Mouse (Mus musculus): ENCODE data around the gene Akr1c6. TPM values are rescaled to one million over a fixed set of nuclear protein-coding genes. Genes with fewer than 3 reads are reported as not detected.
"Not testable (repeated sequence)": the region's sequence is repeated elsewhere in the genome, so short reads cannot be mapped to it uniquely, and the experiment has no call there.

Gene Akr1c6
- total RNA-seq (2015; ENCODE audit: low replicate concordance) (not detected in 2 replicates), total RNA-seq (2017; ENCODE audit: low replicate concordance) (not detected in 2 replicates)

DNA sequence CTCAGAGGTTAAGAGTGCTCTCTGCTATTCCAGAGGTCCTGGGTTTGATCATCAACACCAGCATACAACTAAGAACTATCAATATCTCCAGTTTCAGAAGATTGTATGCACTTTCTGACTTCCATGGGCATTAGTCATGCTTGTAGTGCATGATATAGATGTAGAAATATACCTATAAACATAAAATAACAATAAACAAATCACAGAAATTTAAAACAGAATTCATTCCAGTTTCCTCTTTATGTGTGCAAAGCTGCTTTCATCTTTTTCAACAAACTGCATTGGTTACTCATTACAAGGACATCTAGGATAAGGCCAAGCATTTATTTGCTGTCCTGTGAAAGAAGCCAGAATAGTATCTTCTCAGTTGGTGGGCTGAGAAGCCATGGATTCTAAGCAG is at the start of gene Akr1c6:
Gene Akr1c6, plus strand, starts transcription at position 301 of the 400 bp plus-strand sequence.
- no peak for ATAC-seq (replicated peaks; ENCODE audit: low FRiP score, poor library complexity, severe bottlenecking)

DNA sequence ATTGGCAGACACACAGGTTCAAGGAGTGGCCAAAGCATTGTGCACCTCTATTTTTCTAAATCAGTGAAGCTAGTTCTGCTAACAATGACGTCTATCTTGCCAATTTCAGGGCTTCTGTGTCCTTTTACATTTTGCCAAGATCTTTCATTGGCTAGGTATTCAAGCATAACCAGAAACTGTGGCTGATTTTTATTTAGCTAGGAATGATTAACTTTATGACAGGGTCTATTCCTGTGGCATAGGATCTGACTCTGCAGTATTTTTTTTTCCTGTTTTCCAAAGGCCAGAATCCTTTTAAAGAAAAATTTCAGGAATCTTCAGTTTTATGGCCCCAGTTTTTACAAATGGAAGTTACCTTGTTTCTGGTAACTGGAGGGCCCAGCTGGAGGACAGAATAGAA is 49.2 kb upstream of the Akr1c6 start:
- ATAC-seq (replicated peaks; ENCODE audit: low FRiP score, poor library complexity, severe bottlenecking) = no peak

DNA sequence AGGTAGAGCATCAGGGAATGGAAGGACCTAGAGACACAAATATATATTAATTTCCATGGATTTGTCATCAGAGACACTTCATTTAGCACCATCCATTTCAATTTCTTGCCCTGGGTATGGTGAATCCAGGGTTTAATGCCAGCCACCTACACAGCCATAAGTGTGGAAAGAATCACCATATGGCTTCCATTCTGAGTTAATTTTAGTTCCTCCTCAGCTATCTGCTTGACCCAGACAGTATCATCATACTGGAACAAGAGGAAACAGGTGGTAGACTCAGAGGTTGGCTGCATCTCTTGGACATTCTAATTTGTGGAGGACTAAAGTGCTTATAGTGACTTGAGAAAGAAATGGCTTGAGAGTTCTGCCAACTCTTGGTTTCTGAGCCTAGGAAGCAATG is 48.6 kb upstream of the Akr1c6 start:
- no peak for ATAC-seq (replicated peaks; ENCODE audit: low FRiP score, poor library complexity, severe bottlenecking)

DNA sequence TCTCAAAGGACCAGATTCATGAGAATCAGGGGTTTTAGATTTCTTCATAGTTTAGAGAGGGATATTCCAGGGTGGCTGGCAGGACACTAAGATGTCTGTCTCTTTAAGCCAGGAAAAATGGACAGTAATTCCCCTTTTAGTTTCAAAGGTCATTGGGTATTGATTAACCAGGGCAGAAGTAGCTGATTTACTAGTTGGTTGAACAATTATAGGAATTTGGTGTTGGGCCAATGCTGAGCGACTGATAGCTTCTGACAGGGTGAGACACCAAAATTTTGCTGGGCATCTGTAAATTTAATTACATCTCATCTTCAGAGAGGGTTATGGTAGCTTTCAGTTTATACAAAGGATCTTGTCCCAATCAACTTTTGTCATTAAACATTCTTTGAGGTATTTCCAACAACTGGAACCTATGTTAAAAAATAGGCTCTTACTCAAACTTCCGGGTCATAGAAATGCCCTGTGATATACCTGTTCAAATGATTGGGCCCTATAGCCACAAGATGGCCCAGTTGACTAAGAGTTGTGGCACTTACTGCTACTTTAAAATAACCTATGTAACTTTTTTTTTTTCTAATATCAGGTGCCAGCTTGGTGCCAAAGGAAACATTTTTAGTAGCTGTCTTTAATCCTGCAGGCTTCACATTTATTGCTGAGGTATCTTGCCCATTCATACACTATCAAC is 45.2 kb upstream of the Akr1c6 start:
- no peak for ATAC-seq (replicated peaks; ENCODE audit: low FRiP score, poor library complexity, severe bottlenecking)

DNA sequence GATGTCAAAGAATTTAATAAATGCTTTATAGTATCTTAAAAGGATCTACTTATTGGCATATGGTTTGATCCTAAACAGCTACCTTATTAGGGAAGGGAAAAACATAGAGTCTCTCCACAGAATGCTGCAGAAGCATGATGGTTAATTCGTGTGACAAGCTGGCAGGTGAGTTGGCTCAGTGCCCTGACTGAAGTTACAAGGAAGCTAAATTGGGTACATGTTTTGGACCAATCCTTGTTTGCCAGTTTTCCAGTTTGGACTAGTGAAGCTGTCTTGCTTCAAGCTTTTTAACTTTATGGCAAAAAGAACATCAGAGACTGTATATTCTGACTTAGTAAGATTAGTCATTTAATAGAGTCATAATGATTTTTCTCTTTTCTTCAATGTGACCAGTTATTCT is 33.7 kb upstream of the Akr1c6 start:
- not testable (repeated sequence) for ATAC-seq (replicated peaks; ENCODE audit: low FRiP score, poor library complexity, severe bottlenecking)

DNA sequence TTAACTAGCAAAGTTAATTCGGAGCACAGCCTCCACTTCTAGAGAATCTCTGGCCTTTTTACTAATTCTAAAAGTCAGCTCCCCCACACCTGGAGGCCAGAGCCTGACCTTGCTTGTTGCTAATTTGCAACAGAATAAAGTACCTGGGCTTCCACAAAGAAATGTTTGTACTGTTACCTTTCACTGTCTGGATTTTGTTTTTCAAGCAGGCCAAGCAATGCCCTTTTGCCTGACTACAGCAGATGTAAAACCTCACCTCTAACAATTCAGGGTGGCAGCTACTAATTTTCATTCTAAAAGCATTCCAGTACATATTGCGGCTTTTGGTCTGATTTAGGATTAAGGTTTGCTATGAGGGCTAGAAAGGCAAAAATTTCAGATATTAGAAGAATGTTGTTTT is 33.3 kb upstream of the Akr1c6 start:
- ATAC-seq (replicated peaks; ENCODE audit: low FRiP score, poor library complexity, severe bottlenecking) = no peak

DNA sequence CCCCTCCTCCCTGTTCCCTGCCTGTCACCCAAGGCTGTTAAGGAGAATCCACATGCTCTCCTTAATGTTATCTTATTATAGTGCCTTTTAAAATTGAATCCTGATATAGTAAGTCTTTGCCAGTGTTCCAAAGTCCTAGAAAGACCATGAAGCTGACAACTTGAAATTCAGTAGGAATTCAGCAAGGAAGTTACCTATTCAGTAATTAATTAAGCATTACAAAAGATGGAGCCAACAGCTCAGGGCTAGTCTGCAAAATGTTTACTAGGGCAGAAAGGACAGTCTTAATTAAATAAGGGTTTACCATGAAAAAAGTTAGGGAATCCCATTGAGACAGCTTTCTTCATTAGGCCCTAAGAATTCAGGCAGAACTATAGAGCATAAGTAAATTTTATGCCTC is 31.9 kb upstream of the Akr1c6 start:
- no peak for ATAC-seq (replicated peaks; ENCODE audit: low FRiP score, poor library complexity, severe bottlenecking)

DNA sequence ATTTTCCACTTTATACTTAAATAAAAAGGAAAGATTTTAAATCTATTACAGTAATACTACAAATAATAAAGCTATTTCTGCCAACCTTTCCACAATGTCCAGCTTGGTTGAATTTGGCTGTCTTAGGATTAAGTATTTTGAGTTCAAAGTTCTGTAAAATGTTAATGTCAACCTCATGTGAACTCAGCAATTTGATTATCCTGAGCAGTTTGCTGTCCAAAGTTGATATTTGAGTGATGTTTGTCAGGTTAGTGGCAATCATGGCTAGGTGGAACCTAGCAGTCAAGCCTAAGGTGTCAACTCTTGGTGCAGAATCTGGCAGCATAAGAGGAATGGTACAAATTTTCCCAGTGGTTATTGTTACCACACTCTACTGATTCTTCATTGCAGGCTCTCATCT is 29.4 kb upstream of the Akr1c6 start:
- no peak for ATAC-seq (replicated peaks; ENCODE audit: low FRiP score, poor library complexity, severe bottlenecking)

DNA sequence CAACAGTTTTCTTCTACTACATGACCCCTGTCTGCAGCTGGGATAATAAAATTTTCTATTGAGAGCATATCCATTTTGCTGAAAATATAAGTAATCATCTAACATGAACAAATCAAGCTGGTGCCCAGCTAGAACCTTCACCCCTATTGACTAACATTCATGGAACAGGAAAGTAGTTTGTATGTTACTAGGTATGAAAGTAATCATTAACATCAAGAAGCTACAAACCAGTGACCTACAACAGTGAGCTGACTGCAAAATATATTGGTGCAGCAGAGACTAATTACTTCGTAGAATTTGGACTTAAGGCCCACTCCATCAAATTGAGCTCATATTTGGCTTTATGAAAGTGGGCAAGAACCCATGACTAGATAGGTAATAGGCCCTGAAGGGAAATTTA is 27.3 kb upstream of the Akr1c6 start:
- ATAC-seq (replicated peaks; ENCODE audit: low FRiP score, poor library complexity, severe bottlenecking) = no peak

DNA sequence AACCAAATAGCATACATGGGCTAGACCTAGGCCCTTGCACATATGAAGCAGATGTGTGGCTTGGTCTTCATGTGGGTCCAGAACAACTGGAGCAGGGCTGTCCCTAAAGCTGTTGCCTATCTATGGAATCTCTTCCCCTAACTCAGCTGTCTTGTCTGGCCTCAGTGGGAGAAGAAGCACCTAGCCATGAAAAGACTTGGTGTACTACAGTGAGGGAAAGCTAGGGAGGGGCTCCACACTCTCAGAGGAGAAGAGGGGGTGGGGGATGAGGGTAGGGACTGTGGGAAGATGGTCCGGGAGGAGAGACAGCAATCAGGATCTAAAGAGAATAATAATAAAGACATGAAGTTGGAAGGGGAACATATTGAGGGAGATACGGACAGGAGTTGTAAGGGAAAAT is 5.5 kb upstream of the Akr1c6 start:
- no peak for ATAC-seq (replicated peaks; ENCODE audit: low FRiP score, poor library complexity, severe bottlenecking)

DNA sequence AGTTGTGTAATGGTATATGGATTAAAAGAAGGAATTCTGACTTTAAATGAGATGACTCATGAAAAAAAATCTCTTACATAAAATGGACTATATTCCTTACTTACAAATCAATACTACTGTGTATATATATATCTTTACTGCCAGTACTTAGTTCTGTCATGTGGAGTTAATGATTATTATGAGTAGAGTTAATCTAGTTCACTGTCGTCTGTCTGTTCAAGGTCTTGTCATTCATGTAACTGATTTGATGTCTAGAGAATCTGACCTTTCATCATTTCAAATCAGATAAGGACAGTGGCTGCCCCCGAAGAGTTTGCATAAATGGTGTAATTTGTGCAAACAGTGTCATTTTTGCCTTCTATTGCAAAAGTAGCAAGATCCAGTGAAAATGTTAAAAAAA is 5.1 kb upstream of the Akr1c6 start:
- ATAC-seq (replicated peaks; ENCODE audit: low FRiP score, poor library complexity, severe bottlenecking) = no peak

DNA sequence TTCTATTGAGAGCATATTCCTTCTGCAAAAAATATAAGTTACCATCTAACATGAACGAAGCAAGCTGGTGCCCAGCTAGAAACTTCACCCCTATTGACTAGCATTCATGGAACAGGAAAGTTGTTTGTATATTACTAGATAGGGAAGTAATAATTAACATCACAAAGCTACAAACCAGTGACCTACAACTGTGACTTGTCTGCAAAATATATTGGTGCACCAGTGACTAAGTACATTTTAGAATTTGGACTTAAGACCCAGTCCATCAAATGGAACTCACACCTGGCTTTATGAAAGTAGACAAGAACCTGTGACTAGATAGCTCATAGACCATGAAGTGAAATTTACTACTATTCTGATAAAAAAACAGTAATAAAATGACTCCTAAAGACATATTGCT is 3.0 kb upstream of the Akr1c6 start:
- no peak for ATAC-seq (replicated peaks; ENCODE audit: low FRiP score, poor library complexity, severe bottlenecking)

DNA sequence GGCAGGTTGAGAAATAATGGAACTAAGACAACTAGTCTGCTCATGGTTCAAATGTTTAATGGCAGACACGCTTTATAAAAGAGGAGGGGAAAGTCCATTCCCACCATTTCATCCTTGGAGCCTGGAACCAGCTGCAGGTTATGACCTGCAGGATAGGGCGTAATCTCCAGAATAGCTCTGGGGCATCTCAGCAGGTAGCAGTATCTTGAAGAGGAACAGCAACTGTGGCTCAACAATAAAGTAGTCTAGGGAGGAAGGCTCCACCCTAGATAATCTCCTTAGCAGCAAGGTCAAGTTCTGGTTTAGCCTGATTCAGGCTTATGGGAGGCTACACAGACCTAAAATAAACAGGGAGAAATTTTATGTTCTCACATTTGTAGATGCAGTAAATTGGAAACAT is 31.5 kb downstream of the Akr1c6 start:
- ATAC-seq (replicated peaks; ENCODE audit: low FRiP score, poor library complexity, severe bottlenecking) = no peak

DNA sequence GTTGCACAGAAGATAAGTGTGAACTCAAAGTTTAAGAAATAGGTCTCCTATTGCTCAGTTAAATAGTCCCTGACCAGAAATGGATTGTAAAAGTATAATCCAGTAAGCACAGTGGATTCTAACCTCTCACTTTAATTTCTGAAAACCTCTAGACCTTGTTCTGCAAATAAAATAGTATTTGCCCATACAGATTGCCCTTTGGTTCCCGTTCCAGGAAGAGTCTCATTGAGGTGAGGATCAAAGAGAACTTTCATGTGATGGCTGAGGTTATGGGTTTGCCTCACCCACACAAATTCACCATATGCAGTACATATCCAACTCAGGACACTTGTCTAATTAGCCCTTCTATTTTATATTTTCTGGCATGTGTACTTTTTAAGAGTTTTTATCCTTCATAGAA is 33.8 kb downstream of the Akr1c6 start:
- ATAC-seq (replicated peaks; ENCODE audit: low FRiP score, poor library complexity, severe bottlenecking) = no peak

Other genes starting within 250 kb of the Akr1c6 start
- gene Akr1c13, start 243.2 kb upstream of the Akr1c6 start, total RNA-seq (2015; ENCODE audit: low replicate concordance) = 2.7 and 12.1 TPM in 2 replicates
- gene Akr1c13, start 243.2 kb upstream of the Akr1c6 start, total RNA-seq (2017; ENCODE audit: low replicate concordance) = 2.7 and 3.3 TPM in 2 replicates
- not detected in 2 replicates for gene Akr1c19, start 205.6 kb upstream of the Akr1c6 start, total RNA-seq (2015; ENCODE audit: low replicate concordance)
- not detected in 2 replicates for gene Akr1c19, start 205.6 kb upstream of the Akr1c6 start, total RNA-seq (2017; ENCODE audit: low replicate concordance)
- 1.2 TPM in 1 of 2 replicates, not detected in the other for gene Akr1c12, start 154.9 kb upstream of the Akr1c6 start, total RNA-seq (2015; ENCODE audit: low replicate concordance)
- gene Akr1c12, start 154.9 kb upstream of the Akr1c6 start, total RNA-seq (2017; ENCODE audit: low replicate concordance) = not detected in 2 replicates
- not detected in 2 replicates for gene Akr1c20, start 89.0 kb downstream of the Akr1c6 start, total RNA-seq (2015; ENCODE audit: low replicate concordance)
- gene Akr1c20, start 89.0 kb downstream of the Akr1c6 start, total RNA-seq (2017; ENCODE audit: low replicate concordance) = not detected in 2 replicates
- gene Akr1c21, start 139.8 kb downstream of the Akr1c6 start, total RNA-seq (2015; ENCODE audit: low replicate concordance) = not detected in 2 replicates
- not detected in 2 replicates for gene Akr1c21, start 139.8 kb downstream of the Akr1c6 start, total RNA-seq (2017; ENCODE audit: low replicate concordance)
- 1.2 and 5.9 TPM in 2 replicates for gene Akr1e1, start 174.9 kb downstream of the Akr1c6 start, total RNA-seq (2015; ENCODE audit: low replicate concordance)
- 1.8 and 2.4 TPM in 2 replicates for gene Akr1e1, start 174.9 kb downstream of the Akr1c6 start, total RNA-seq (2017; ENCODE audit: low replicate concordance)

Data from erythroblast, adult 5-6 weeks (primary cell).